1 mouse cellular context compared by ENCODE assay signal in the genomic region with DNA sequence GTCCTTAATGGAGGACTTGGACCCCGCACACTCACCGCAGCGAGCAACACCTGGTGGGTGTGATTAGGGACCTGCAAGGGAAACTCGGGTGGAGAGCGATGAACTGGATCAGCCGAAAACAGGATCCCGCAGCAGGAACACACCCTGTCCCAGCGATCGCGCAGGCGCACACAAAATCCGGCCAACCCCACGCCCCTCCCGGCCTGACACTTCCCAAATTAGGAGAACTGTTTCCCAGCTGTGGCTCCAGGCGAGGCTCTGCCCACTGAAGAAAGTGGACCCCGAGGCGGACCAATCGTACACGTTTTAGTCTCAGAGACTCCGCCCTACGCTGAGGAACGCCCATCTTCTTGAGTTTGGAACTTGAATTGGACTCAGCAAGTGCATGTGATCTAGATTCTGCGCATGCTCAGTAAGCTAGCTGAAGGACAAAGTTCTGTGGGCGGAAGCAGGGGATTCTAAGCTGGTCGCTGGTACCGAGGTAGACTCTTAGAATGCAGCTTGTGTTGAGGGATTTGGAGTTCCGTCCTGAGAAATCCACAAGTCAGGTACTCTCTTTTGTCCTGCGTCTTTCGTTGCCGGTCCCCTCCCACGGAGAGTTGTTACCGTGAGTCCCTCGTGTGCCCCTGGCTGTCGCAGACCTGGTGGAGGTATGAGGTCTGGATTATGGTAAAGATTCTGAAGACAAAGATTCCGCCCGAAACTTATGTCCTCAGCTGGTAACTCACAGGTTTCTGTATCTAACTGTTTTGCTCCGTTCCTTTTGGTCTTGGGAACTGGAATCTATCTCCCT.
TF ChIP-seq lines count a peak whose summit lies in the region.

A gene (minus strand): TSS at position 251 of the 793 bp plus-strand sequence.

TF ChIP-seq in myocyte, 11 proteins besides CTCF, POLR2A, EP300 and RAD21 (continued from another document):
- TF ChIP-seq MYOG (IDR thresholded peaks at IDR 0.05; ENCODE audit: control insufficient read depth in 1 of 3, insufficient read depth in 1 of 3, insufficient read length in 2 of 3, low read depth in 2 of 3), result no peak
